Mouse (Mus musculus) kidney, adult 11 months (tissue): Measurements from ENCODE around the gene Cul3.

Experiments
- DNase-seq: peaks from one replicate; pipeline ENCODE4 v3.0.0; 2022

Gene Cul3

DNA sequence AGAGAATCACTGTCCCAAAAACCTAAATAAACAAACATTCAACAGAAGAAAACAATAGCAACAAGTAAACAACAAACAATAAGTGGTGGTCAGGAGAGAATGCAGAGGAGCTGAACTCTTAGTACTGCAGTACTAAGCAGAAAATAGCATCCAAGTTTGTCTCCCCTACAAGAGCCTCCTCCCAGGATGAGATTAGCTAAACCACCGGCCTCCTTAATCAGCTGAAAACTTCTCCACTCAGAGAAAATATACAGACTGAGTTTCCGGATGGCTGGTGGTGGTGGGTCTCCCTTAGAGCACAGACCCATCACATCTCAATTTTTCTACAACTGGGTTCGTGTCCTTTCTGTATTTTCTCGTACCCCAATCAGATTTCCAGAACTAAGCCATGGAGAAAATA lies 47.0 kb downstream of the Cul3 start:
- no peak for DNase-seq

DNA sequence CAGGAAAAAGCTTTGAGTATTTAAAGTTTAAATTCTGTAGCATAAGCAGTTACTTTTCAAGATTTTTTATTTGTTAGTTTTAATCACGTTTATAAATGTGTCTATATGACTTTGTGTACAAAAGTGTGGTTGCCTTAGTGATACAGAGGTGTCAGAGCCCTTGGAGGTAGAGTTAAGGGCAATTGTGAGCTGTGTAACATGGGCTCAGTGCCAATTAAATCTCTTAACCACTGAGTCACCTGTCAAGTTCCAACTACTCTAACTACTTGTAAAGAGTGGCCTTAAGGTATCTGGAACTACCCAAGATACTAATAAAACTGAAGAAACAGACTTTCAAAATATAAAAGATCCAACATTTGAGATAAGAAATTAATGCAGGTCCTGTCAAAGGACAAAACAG lies 61.5 kb downstream of the Cul3 start:
- DNase-seq = no peak

DNA sequence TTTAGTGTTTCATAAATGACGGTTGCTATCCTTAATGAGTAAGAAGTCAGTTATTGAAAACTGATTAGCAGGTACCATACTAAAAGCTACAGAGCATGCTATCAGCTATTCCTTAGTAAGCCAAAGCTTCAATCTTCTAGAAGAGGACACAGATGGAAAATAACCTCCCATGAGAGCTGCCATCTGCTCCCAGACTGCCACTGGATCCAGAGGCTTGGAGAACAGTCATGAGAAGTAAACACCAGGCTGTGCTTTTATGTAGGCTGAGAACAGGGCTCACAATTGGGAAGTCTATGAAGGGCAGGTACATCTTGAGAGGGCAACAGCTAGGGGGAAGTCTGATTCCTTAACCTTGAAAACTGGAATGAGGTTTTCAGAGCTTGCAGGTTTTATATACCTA lies 79.8 kb downstream of the Cul3 start:
- no peak for DNase-seq

DNA sequence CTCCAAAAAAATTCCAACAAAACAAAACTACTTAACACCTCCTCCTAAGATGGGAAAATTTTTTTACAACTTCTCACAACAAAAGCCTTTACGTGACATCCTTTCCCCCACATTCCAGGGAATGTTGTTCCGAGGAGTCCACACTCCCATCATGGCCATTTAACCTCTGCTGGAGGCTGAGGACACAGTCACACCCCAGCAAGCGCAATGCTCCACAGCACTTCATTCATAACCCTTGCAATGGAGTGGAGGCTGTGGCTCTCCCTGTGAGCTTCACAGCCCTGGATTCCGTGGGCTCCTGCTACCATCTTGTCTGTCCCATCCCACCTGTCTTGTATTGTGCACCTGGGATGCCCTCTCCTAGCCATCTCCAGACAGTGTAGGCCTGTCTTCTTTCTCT lies 81.6 kb downstream of the Cul3 start:
- no peak for DNase-seq

DNA sequence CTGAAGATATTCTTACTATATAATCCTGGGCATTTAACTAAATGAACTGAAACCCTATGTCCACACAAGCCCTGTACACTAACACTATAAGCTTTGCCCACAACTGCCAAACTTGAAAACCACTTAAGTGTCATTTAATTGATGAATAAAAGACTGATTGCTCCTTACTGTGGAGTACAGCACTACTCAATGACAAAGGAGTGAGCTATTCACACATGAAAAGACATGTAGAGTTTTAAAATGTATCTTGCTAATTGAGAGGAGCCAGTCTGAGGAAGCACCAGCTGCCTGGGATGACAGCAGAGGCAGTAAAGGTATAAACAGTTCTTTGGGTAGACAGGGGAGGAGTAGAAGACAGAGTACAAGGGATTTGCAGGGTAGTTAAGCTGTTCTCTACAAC lies 87.0 kb downstream of the Cul3 start:
- no peak for DNase-seq

DNA sequence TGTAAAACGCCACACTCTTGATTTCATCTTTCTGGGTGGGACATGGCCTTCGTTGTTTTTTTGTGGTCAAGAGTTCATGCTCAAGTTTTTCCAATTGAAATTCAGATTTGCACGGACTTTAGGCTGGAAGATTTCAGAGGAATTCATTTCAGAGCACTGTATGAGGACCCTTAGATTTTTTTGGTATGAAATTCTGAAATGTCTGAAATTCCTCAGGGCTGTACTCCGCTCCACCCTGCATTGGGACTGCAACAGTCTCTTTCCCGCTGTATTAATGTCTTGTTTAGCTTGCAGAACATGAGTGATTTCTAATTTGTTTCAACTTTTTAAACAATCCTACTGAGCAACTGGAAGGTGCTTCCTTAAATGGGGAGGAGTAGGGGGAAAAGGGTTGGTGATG lies 90.0 kb downstream of the Cul3 start:
- no peak for DNase-seq

DNA sequence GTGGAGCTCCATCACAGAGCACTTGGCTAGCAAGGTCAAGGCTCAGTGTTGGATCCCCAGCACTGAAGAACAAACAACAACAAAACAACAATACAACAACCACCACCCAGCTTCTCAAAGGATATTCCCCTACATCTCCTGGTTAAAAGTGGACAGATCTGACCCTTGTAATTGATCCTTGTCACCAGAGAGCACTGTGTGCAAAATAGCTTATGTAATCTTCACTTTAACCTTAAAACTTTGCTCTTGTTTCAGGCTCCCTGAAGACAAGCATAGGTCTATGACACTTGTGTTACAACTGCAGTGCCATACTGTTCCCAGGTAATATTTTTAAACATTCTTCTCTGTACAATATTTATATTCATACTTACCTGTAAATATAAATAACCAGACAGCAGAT lies 93.1 kb downstream of the Cul3 start:
- DNase-seq = no peak

DNA sequence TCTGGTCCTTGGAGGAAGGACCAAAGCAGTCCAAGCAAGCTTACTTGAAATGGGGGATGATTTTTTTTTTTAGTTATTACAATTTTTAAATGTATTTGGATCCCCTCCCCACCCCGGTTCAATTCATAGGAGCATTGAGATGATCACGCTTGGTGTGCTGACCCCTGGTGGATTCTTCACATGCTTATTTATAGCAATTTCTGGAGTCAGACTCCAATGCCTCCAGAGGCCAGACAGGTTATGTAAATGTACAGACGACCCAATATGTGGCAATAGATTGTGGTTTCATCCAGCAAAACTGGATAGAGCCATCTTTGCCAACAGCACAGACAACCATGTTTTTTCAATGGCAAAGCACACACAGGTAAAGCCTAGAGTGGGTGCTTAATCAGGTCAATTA lies 96.2 kb downstream of the Cul3 start:
- DNase-seq = no peak

DNA sequence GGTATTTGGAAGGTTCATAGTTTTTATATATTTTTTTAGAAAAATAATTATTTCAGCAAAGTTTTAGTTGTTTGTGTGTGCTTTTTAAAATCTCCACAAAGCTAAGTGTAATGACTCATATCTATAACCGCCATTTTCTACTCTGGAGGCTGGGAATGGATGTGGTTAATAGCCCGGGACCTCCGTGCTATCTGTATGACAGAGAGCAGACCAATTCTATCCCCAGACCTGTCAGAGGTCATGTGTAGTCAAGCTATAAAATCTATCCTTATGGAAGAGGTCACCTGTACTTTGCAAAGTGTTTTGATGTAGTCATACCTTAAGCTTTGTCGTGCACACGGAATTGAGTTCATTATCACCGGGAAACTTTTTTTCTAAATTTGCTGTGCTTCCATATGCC lies 98.7 kb downstream of the Cul3 start:
- no peak for DNase-seq

DNA sequence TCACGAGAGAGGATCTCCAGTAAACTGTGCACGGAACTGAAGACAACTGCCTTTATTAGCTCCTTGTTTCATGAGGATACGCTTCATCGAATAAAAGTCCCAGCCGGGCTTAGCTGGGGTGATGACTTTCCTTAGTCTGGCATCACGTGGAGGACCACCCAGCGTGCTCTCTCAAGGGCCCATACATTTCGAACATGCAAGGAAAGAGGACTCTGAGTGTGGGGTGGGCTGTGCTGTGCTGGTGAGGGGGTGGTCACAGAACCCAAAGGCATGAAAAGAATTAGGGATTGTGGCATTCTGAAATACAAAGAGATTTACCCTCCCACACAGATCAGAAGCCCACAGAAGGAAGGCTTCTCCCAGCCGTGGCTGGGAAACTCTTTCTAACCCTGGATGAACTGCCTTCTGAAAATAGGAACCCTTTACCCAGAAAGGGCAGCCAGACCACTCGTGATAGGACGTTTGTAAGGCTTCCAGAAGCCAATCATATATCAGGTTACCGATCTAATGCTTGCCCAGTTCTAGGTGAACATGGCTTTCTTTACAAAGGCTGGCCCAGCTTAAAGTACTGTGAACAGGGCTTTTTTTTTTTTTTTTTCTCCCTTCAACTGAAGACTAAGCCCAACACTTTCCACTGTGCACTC lies 100.1 kb downstream of the Cul3 start:
- no peak for DNase-seq

DNA sequence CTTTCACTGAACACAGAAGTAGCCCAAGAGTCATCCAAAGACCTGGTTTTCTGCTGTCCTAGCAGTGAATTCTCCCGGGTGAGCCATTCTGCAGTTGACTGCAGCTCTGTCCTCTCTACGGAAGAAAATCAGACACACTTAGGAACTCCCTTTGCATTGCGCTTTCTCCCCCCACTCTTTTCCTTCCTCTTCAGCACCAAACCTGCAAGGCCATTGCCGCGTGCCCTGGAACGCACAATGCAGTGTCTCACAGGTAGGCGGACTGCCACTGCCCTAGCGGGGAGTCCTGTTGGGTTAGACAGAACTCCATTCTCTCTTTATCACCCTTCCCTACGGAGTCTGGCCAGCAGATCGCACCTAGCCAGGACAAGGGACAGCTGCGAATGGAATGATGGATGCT lies 100.8 kb downstream of the Cul3 start:
- no peak for DNase-seq

DNA sequence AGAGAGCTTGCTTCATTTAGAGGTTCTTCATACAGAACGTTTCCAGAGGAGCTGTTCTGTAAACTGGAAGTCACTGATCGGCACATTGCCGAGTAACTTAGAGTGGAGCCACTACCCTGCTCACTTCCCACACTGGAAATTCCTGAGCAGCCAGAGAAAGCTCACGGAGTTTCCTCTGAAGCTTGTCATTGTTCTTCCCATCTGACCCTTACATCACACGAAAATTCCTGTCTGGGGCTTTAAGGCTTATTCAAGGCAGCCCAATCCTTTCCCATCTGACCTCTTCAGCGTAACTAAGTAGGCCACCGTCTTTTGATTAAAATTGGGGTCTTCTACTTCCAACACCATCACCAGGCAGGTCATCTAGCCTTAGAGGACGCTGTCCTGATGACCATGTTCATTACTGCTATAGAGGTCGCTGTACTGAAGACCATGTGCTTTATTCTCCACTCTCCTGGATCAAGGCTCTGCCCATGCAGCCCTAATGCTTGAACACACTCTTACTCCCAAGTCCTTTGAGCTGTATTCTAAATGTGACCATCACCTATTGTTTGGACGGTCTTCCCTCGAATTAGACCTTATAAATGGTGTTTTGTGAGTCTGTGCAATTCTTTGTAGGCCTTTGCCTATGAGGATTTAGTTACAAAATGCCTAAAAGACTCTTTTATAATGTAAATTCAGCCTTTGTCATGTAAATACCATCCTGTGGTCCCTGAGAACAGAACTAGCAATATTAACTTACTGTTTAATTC lies 103.2 kb downstream of the Cul3 start:
- DNase-seq = no peak

DNA sequence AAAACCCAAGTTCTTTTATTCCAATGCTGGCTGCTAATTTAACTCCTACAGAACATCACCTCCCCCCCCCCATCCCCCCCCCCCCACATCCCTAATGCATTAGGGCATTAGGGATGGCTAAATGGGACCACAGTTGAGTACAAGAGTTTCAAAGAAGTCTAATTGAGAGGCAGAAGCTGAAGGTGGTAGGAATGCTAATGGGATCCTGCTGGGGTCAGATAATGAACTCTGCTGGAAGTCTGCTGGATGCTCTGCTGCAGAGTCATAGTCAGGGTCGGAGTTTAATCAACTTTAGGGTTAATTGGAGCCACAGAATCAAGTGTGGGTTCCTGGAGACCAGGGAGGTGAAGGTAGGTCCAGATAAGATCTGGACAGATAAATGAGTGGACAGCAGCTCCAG lies 104.2 kb downstream of the Cul3 start:
- DNase-seq = no peak

DNA sequence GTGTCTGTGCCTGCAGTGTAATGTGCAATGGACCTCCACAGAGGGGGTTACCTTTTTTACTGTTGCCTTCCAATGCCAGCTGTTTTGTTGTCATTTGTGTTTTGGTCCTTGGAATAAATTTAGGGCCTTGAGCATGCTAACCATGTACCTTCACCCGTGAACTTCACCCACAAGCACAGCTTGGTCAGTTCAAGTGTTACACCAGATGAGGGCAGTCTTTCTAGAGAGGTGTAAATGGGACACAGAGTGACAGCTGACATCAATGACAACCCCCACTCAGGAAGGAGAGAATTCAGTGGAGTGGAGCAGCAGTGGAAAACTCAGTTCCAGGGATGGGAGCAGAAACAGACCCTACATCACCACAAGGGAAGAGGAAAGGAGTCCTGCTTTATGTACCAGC lies 109.7 kb downstream of the Cul3 start:
- no peak for DNase-seq

DNA sequence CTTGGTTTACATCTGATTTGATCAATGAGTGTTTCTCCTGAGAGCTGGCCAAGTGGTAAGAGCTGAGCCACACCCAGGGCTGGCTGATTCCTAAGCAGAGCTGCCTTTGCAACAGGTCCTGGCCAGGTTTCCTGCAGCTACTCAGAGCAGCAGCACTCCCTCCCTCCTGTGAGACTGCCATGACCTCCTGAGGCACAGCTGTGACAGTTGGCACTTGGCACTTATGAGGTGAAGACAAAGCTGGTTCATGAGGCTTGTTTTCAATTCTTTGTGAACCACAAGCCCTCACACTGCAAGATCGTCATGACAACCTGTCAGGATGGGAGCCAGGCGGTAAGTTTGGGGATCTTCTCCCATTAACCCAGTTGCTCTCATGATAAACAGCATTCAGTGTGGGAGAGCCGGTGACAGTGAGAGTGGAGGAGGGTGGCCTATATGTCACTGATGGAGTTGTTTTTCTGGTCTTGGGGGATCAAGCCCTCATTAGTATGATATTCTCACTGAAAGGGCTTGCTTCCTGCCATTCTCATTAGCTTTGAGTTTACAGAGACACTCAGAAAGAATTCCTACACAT lies 115.4 kb downstream of the Cul3 start:
- no peak for DNase-seq

DNA sequence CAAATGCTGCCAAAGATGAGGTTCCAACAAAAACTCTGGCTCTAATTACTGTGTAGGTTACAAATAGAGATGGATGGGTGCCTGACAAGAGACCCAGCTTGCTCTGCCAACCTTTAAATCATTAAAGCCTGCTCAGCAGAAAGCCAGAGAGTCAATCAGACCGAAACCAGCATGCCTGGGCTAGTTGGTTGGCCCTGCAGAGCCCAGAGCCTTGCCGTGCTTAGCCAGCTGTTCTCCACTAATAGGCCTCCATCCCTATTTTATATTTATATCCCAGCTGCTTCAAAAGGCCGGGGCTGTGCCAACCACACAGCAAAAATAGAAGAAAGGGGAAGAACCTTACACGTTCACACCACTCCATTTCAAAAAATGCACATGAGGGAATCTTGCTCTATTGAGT lies 119.1 kb downstream of the Cul3 start:
- DNase-seq = no peak

DNA sequence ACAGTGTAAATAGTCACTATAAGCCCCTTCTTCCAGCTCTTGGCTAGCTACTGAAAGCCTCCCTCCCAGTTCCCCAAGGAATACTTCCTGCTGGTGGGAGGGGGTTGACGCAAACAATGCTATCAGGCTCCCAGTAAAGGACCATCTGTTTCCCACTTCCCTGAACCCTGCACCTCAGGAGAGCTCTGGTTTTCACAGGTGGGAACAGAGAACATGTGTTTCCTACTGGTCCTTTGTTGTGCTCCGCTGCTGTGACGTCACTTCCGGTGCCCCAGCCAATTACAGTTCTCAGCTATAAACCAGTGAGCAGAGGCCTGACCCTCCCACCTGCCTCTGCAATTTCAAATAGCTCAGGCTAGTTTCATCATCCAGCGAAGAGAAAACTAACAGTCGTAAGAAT lies 122.0 kb downstream of the Cul3 start, which contains the start of gene Fam124b:
Gene Fam124b, minus strand, starts transcription at position 206 of the 400 bp plus-strand sequence.
- no peak for DNase-seq
